Mouse (Mus musculus): ENCODE results near the gene Nav2. TPM values are rescaled to one million over a fixed set of nuclear protein-coding genes. Genes with fewer than 3 reads are reported as not detected.

The Nav2 gene
- polyA plus RNA-seq, 1 experiment: 46.2 TPM

GRCm38 (mm10) chr7:49335056-49335455, 426.5 kb downstream of the Nav2 start:
- Histone ChIP-seq H3K27me3 (ENCODE audit: control insufficient read depth, insufficient read depth, low read length) (no peaks in the 10 kb centered on the region), H3K27ac (ENCODE audit: control insufficient read depth, insufficient read depth, low read length) (no peak overlapping the region), H3K4me3 (ENCODE audit: control insufficient read depth, insufficient read depth, low read length) (no peak overlapping the region), H3K36me3 (ENCODE audit: control insufficient read depth, insufficient read depth, low read length) (no peaks in the 10 kb centered on the region), H3K4me1 (replicated peaks; ENCODE audit: control insufficient read depth, insufficient read depth, low read length) (no peaks in the 10 kb centered on the region; the same call in 1 of the 2 replicates)
- DNase-seq: no peak
- no peak for TF ChIP-seq POLR2A (IDR thresholded peaks at IDR 0.05; ENCODE audit: control insufficient read depth, extremely low read depth, insufficient read depth, low read length, poor library complexity)
- no peak for TF ChIP-seq CTCF (IDR thresholded peaks at IDR 0.05; ENCODE audit: borderline replicate concordance, control insufficient read depth, extremely low read depth, insufficient read depth, low read length, poor library complexity)
- 10% methylated on average over 3 of the region's 3 CpGs for WGBS

GRCm38 (mm10) chr7:49336725-49337124, 428.2 kb downstream of the Nav2 start:
- Histone ChIP-seq H3K36me3 (ENCODE audit: control insufficient read depth, insufficient read depth, low read length) (no peaks in the 10 kb centered on the region), H3K27me3 (ENCODE audit: control insufficient read depth, insufficient read depth, low read length) (no peaks in the 10 kb centered on the region), H3K4me3 (ENCODE audit: control insufficient read depth, insufficient read depth, low read length) (no peak overlapping the region), H3K27ac (ENCODE audit: control insufficient read depth, insufficient read depth, low read length) (no peak overlapping the region), H3K4me1 (replicated peaks; ENCODE audit: control insufficient read depth, insufficient read depth, low read length) (no peaks in the 10 kb centered on the region; the same call in 1 of the 2 replicates)
- DNase-seq: no peak
- TF ChIP-seq POLR2A (IDR thresholded peaks at IDR 0.05; ENCODE audit: control insufficient read depth, extremely low read depth, insufficient read depth, low read length, poor library complexity) (no peak), CTCF (IDR thresholded peaks at IDR 0.05; ENCODE audit: borderline replicate concordance, control insufficient read depth, extremely low read depth, insufficient read depth, low read length, poor library complexity) (no peak)
- WGBS: 94% methylated on average over 8 of the region's 8 CpGs

DNA sequence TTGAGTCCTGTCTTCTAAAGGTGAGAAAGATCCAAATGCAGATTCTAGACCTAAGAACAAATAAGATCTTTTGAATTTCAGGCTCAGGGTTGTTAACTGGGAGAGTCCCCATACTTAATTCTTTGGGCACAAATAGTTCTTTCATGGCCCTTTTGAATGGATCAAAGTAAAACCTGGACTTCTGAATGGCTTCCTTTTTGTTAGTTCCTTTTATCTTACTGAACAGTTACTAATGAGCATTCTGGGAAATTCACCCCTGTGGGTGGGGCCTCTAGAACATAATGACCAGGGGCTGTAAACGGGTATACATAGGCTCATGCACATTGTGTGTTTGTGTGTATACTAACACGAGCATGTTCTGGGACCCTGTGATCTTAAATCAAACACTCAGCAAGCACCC, 429.2 kb downstream of the Nav2 start:
- H3K27ac ChIP-seq (ENCODE audit: control insufficient read depth, insufficient read depth, low read length): no peak overlapping the region
- H3K4me3 ChIP-seq (ENCODE audit: control insufficient read depth, insufficient read depth, low read length): no peak overlapping the region
- DNase-seq: no peak
- no peaks in the 10 kb centered on the region for H3K36me3 ChIP-seq (ENCODE audit: control insufficient read depth, insufficient read depth, low read length)
- WGBS: 47% methylated on average over 2 of the region's 2 CpGs
- no peak for TF ChIP-seq CTCF (IDR thresholded peaks at IDR 0.05; ENCODE audit: borderline replicate concordance, control insufficient read depth, extremely low read depth, insufficient read depth, low read length, poor library complexity)
- H3K27me3 ChIP-seq (ENCODE audit: control insufficient read depth, insufficient read depth, low read length): no peaks in the 10 kb centered on the region
- H3K4me1 ChIP-seq (replicated peaks; ENCODE audit: control insufficient read depth, insufficient read depth, low read length): peaks cover 2% of the 10 kb centered on the region

DNA sequence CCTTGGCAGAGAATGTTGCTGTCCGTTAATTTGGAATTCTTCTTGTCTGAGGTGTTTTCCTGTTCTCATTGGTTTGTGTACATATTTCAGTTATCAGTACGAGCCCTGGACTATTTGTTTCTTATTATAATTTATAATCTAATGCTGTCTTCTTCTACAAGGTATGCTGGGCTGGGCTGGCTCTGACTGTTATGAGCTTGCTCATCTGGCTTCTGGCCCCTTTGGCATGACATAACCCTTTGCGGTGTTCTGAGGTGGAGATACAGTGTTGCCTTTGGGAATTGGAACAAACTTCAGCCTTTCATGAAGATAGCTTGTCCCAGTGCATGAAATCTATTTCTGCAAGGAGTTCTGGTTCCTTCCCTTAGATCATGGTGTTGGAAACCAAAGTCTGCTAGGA, 431.4 kb downstream of the Nav2 start:
- H3K4me3 ChIP-seq (ENCODE audit: control insufficient read depth, insufficient read depth, low read length): no peak overlapping the region
- 90% methylated on average over 3 of the region's 3 CpGs for WGBS
- H3K36me3 ChIP-seq (ENCODE audit: control insufficient read depth, insufficient read depth, low read length): no peaks in the 10 kb centered on the region
- no peaks in the 10 kb centered on the region for H3K27me3 ChIP-seq (ENCODE audit: control insufficient read depth, insufficient read depth, low read length)
- H3K27ac ChIP-seq (ENCODE audit: control insufficient read depth, insufficient read depth, low read length): no peak overlapping the region
- TF ChIP-seq POLR2A (IDR thresholded peaks at IDR 0.05; ENCODE audit: control insufficient read depth, extremely low read depth, insufficient read depth, low read length, poor library complexity) (no peak), CTCF (IDR thresholded peaks at IDR 0.05; ENCODE audit: borderline replicate concordance, control insufficient read depth, extremely low read depth, insufficient read depth, low read length, poor library complexity) (no peak)
- no peak for DNase-seq
- H3K4me1 ChIP-seq (replicated peaks; ENCODE audit: control insufficient read depth, insufficient read depth, low read length): peaks cover 13% of the 10 kb centered on the region

DNA sequence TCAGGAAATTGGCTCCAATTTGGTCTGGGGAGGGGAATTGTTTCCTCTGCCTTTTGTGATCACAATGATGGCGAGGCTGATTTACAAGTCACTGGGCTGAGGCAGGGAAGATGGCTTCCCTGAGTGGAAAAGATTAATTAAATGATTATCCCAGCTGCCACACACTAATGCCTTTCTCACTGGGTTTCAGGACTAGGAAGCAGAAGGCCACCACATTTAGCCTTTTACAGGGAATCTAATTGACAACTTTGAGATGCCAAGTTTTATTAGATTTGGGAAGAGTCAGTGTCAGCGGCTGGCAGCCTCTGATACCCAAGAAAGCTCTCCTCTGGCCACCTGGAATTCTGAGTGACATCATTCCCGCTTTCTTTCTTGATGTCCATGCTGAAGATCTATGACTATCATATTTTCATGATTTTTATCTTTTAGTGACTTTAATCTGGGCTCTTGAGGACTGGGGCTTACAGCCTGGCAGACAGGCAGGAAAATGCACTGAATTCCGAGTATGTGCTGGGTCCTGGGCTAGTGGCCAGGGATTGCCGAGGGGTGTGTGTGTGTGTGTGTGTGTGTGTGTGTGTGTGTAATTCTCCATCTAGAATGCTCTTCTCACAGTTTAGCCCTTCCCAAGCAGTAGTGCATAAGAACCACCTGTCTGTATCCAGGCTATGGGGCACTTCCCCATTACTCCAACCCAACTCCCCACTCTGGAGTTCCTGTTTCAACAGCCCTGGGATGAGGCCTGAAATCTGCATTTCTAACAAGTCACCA, 432.8 kb downstream of the Nav2 start:
- no peak overlapping the region for H3K27ac ChIP-seq (ENCODE audit: control insufficient read depth, insufficient read depth, low read length)
- H3K4me3 ChIP-seq (ENCODE audit: control insufficient read depth, insufficient read depth, low read length): no peak overlapping the region
- peaks cover 13% of the 10 kb centered on the region for H3K4me1 ChIP-seq (replicated peaks; ENCODE audit: control insufficient read depth, insufficient read depth, low read length)
- WGBS: 90% methylated on average over 5 of the region's 5 CpGs
- no peaks in the 10 kb centered on the region for H3K36me3 ChIP-seq (ENCODE audit: control insufficient read depth, insufficient read depth, low read length)
- no peak for DNase-seq
- no peaks in the 10 kb centered on the region for H3K27me3 ChIP-seq (ENCODE audit: control insufficient read depth, insufficient read depth, low read length)
- TF ChIP-seq CTCF (IDR thresholded peaks at IDR 0.05; ENCODE audit: borderline replicate concordance, control insufficient read depth, extremely low read depth, insufficient read depth, low read length, poor library complexity): no peak
- no peak for TF ChIP-seq POLR2A (IDR thresholded peaks at IDR 0.05; ENCODE audit: control insufficient read depth, extremely low read depth, insufficient read depth, low read length, poor library complexity)

GRCm38 (mm10) chr7:49341919-49342529, 433.5 kb downstream of the Nav2 start:
- no peak overlapping the region for H3K4me3 ChIP-seq (ENCODE audit: control insufficient read depth, insufficient read depth, low read length)
- no peak for DNase-seq
- H3K4me1 ChIP-seq (replicated peaks; ENCODE audit: control insufficient read depth, insufficient read depth, low read length): peaks cover 13% of the 10 kb centered on the region
- 87% methylated on average over 2 of the region's 2 CpGs for WGBS
- no peaks in the 10 kb centered on the region for H3K36me3 ChIP-seq (ENCODE audit: control insufficient read depth, insufficient read depth, low read length)
- H3K27me3 ChIP-seq (ENCODE audit: control insufficient read depth, insufficient read depth, low read length): no peaks in the 10 kb centered on the region
- no peak overlapping the region for H3K27ac ChIP-seq (ENCODE audit: control insufficient read depth, insufficient read depth, low read length)
- TF ChIP-seq CTCF (IDR thresholded peaks at IDR 0.05; ENCODE audit: borderline replicate concordance, control insufficient read depth, extremely low read depth, insufficient read depth, low read length, poor library complexity): no peak
- no peak for TF ChIP-seq POLR2A (IDR thresholded peaks at IDR 0.05; ENCODE audit: control insufficient read depth, extremely low read depth, insufficient read depth, low read length, poor library complexity)
